Comparison of ENCODE assay signal across 9 mouse cellular contexts in genomic region chr5:90500714-90501113, GRCm38 (mm10). TPM values are rescaled to one million over a fixed set of nuclear protein-coding genes. Genes with fewer than 3 reads are reported as not detected.
A peak's percentile ranks its signal among the peaks of the same experiment; 100 is the strongest.
DNase-seq lines count a peak whose midpoint lies in the region; ATAC-seq lines count a peak whose summit lies in the region.
"Had no signal": no experiment of that assay in that cellular context is flagged by ENCODE, and none has a peak within 500 bp of the region (broad histone marks: within the 10 kb centered on the region; RNA-seq: fewer than 3 reads in every experiment).

No protein-coding gene starts in this region.

- DNase-seq in Muller cell, postnatal 12 days (ENCODE audit: inconsistent ontology term): peak; percentile 47
- peak; percentile 51 for DNase-seq in c-Kit-positive CD71-positive TER-119-positive erythroid progenitor cells, embryonic 14.5 days (ENCODE audit: low spot score)
- DNase-seq in hindbrain, embryonic 14.5 days (ENCODE audit: low spot score): peak; percentile 84
- DNase-seq in layer of hippocampus, adult 9-11 months: peak; percentile 56
- peak; percentile 83 for DNase-seq in mesoderm, embryonic 11.5 days (ENCODE audit: low read depth, low spot score)
- peak; percentile 57 to 62 for DNase-seq in right cerebral cortex, postnatal 36 days (ENCODE audit: low spot score in 2 of 2)
- DNase-seq in yolk sac, embryonic 10.5 days (ENCODE audit: low spot score): peak; percentile 79

- H3K4me3 ChIP-seq in forebrain, embryonic 15.5 days: no peak overlapping the region
- no peak overlapping the region for H3K4me3 ChIP-seq in hindbrain, embryonic 14.5 days (replicated peaks; ENCODE audit: low read length)

- peak; percentile 51; the same call in 1 of the 2 replicates for ATAC-seq in forebrain, embryonic 15.5 days (replicated peaks)
- peak; percentile 77; the same call in 1 of the 2 replicates for ATAC-seq in hindbrain, embryonic 14.5 days (ENCODE audit: low FRiP score)

- H3K27me3 ChIP-seq in forebrain, embryonic 15.5 days: no peaks in the 10 kb centered on the region
- no peaks in the 10 kb centered on the region for H3K27me3 ChIP-seq in hindbrain, embryonic 14.5 days (ENCODE audit: control insufficient read depth, insufficient read depth, low read length)

- no peak overlapping the region for H3K4me2 ChIP-seq in forebrain, embryonic 15.5 days (replicated peaks)
- no peak overlapping the region for H3K4me2 ChIP-seq in hindbrain, embryonic 14.5 days (replicated peaks)

- H3K9me3 ChIP-seq in forebrain, embryonic 15.5 days: no peaks in the 10 kb centered on the region
- no peaks in the 10 kb centered on the region for H3K9me3 ChIP-seq in hindbrain, embryonic 14.5 days (ENCODE audit: control insufficient read depth, low read length)

- no peak overlapping the region for H3K27ac ChIP-seq in forebrain, embryonic 15.5 days (replicated peaks)
- no peak overlapping the region for H3K27ac ChIP-seq in hindbrain, embryonic 14.5 days

- H3K9ac ChIP-seq in forebrain, embryonic 15.5 days (replicated peaks): no peak overlapping the region
- H3K9ac ChIP-seq in hindbrain, embryonic 14.5 days: no peak overlapping the region

- no peaks in the 10 kb centered on the region for H3K4me1 ChIP-seq in forebrain, embryonic 15.5 days
- H3K4me1 ChIP-seq in hindbrain, embryonic 14.5 days (replicated peaks; ENCODE audit: control insufficient read depth, insufficient read depth, low read length): no peaks in the 10 kb centered on the region

- WGBS in forebrain, embryonic 15.5 days: 4% methylated on average over 6 of the region's 6 CpGs
- 4% methylated on average over 6 of the region's 6 CpGs for WGBS in hindbrain, embryonic 14.5 days

- no peaks in the 10 kb centered on the region for H3K36me3 ChIP-seq in forebrain, embryonic 15.5 days
- H3K36me3 ChIP-seq in hindbrain, embryonic 14.5 days (replicated peaks; ENCODE audit: control insufficient read depth, insufficient read depth): no peaks in the 10 kb centered on the region

RNA-seq across cellular contexts. Expression of gene Afp, which starts 10.2 kb away (rescaled TPM):
- polyA plus RNA-seq in forebrain, embryonic 15.5 days (2015; fragmentation: Nextera tagmentation; extraction: Ambion mirVana): 4.4 TPM in 1 of 2 replicates, not detected in the other
- 0.09 and 0.33 TPM in 2 replicates for polyA plus RNA-seq in hindbrain, embryonic 14.5 days (2014; fragmentation: Nextera tagmentation; extraction: Ambion mirVana)

RNA-seq across cellular contexts. Expression of gene Afm, which starts 18.0 kb away (rescaled TPM):
- polyA plus RNA-seq in forebrain, embryonic 15.5 days (2015; fragmentation: Nextera tagmentation; extraction: Ambion mirVana): not detected in 2 replicates
- polyA plus RNA-seq in hindbrain, embryonic 14.5 days (2014; fragmentation: Nextera tagmentation; extraction: Ambion mirVana): not detected in 2 replicates
- polyA plus RNA-seq: lung, embryonic 16.5 days had no signal

RNA-seq across cellular contexts. Expression of gene Alb, which starts 40.0 kb away (rescaled TPM):
- 3.1 TPM in 1 of 2 replicates, not detected in the other for polyA plus RNA-seq in forebrain, embryonic 15.5 days (2015; fragmentation: Nextera tagmentation; extraction: Ambion mirVana)
- not detected in 2 replicates for polyA plus RNA-seq in hindbrain, embryonic 14.5 days (2014; fragmentation: Nextera tagmentation; extraction: Ambion mirVana)
